ENCODE assay signal across 16 mouse cellular contexts in genomic region chr11:73009531-73010274, GRCm38 (mm10). TPM values are rescaled to one million over a fixed set of nuclear protein-coding genes. Genes with fewer than 3 reads are reported as not detected.
DNase-seq lines count a peak whose midpoint lies in the region; ATAC-seq and TF ChIP-seq lines count a peak whose summit lies in the region.
"Had no signal": no experiment of that assay in that cellular context is flagged by ENCODE, and none has a peak within 500 bp of the region (broad histone marks: within the 10 kb centered on the region; RNA-seq: fewer than 3 reads in every experiment).

No protein-coding gene starts in this region.

- no peak overlapping the region for H3K4me3 ChIP-seq in forebrain, postnatal 0 days (ENCODE audit: low read depth, low read length)
- H3K4me3 ChIP-seq in forebrain, embryonic 15.5 days = no peak overlapping the region
- no peak overlapping the region for H3K4me3 ChIP-seq in midbrain, postnatal 0 days (ENCODE audit: low read depth, low read length)
- H3K4me3 ChIP-seq in midbrain, embryonic 16.5 days (ENCODE audit: low read depth, low read length) = no peak overlapping the region
- no peak overlapping the region for H3K4me3 ChIP-seq in forebrain, embryonic 10.5 days
- H3K4me3 ChIP-seq: embryonic facial prominence, embryonic 12.5 days; hindbrain, embryonic 13.5 days; liver, embryonic 13.5 days; megakaryocyte, embryonic 14.5 days; myocyte had no signal

- H3K36me3 ChIP-seq in forebrain, postnatal 0 days (ENCODE audit: insufficient read depth) = no peaks in the 10 kb centered on the region
- no peaks in the 10 kb centered on the region for H3K36me3 ChIP-seq in forebrain, embryonic 15.5 days
- H3K36me3 ChIP-seq in midbrain, postnatal 0 days (ENCODE audit: insufficient read depth, low read length) = no peaks in the 10 kb centered on the region
- no peaks in the 10 kb centered on the region for H3K36me3 ChIP-seq in midbrain, embryonic 16.5 days (ENCODE audit: control insufficient read depth, insufficient read depth, low read length)
- no peaks in the 10 kb centered on the region for H3K36me3 ChIP-seq in forebrain, embryonic 10.5 days (replicated peaks)
- H3K36me3 ChIP-seq: embryonic facial prominence, embryonic 12.5 days; hindbrain, embryonic 13.5 days; liver, embryonic 13.5 days had no signal

- WGBS in forebrain, postnatal 0 days = 53% methylated on average over 13 of the region's 13 CpGs
- WGBS in forebrain, embryonic 15.5 days = 62% methylated on average over 13 of the region's 13 CpGs
- 54% methylated on average over 13 of the region's 13 CpGs for WGBS in midbrain, postnatal 0 days
- 57% methylated on average over 13 of the region's 13 CpGs for WGBS in midbrain, embryonic 16.5 days
- 58% methylated on average over 13 of the region's 13 CpGs for WGBS in forebrain, embryonic 10.5 days

- H3K4me1 ChIP-seq in forebrain, postnatal 0 days (ENCODE audit: insufficient read depth) = no peaks in the 10 kb centered on the region
- no peaks in the 10 kb centered on the region for H3K4me1 ChIP-seq in forebrain, embryonic 15.5 days
- no peaks in the 10 kb centered on the region for H3K4me1 ChIP-seq in midbrain, postnatal 0 days (ENCODE audit: insufficient read depth, low read length)
- no peaks in the 10 kb centered on the region for H3K4me1 ChIP-seq in midbrain, embryonic 16.5 days (ENCODE audit: control insufficient read depth, insufficient read depth, low read length)
- no peaks in the 10 kb centered on the region for H3K4me1 ChIP-seq in forebrain, embryonic 10.5 days
- H3K4me1 ChIP-seq: embryonic facial prominence, embryonic 12.5 days; hindbrain, embryonic 13.5 days; liver, embryonic 13.5 days had no signal

- peak; percentile 22 for DNase-seq in forebrain, postnatal 0 days
- DNase-seq in midbrain, postnatal 0 days (ENCODE audit: low spot score) = no peak
- peak; percentile 75 to 78 for DNase-seq in cerebellum, postnatal 36 days
- DNase-seq in thymus, postnatal 25 days = peak; percentile 75
- no peak for DNase-seq in forebrain, embryonic 10.5 days (ENCODE audit: extremely low spot score, low spot score)
- DNase-seq: kidney, adult 2 months; layer of hippocampus, postnatal 36 days; liver, embryonic 13.5 days had no signal

- ATAC-seq in forebrain, postnatal 0 days = no peak
- ATAC-seq in forebrain, embryonic 15.5 days (replicated peaks) = no peak; the same call in 1 of the 2 replicates
- ATAC-seq in midbrain, postnatal 0 days (ENCODE audit: low FRiP score) = no peak
- ATAC-seq in midbrain, embryonic 16.5 days = no peak
- ATAC-seq in megakaryocyte progenitor cell, adult 5-6 weeks (replicated peaks; ENCODE audit: poor library complexity) = no peak
- ATAC-seq: Patski had no signal

- no peak for TF ChIP-seq CTCF in forebrain, postnatal 0 days (IDR thresholded peaks at IDR 0.05; ENCODE audit: low read depth)
- TF ChIP-seq CTCF in midbrain, postnatal 0 days (IDR thresholded peaks at IDR 0.05) = no peak

- H3K27me3 ChIP-seq in forebrain, postnatal 0 days (ENCODE audit: insufficient read depth, low read length) = no peaks in the 10 kb centered on the region
- H3K27me3 ChIP-seq in forebrain, embryonic 15.5 days = no peaks in the 10 kb centered on the region
- H3K27me3 ChIP-seq in midbrain, postnatal 0 days (ENCODE audit: insufficient read depth, low read length) = no peaks in the 10 kb centered on the region; the same call in 1 of the 2 replicates
- H3K27me3 ChIP-seq in midbrain, embryonic 16.5 days (ENCODE audit: control insufficient read depth, insufficient read depth, low read depth, low read length) = no peaks in the 10 kb centered on the region
- peaks cover 23% of the 10 kb centered on the region for H3K27me3 ChIP-seq in forebrain, embryonic 10.5 days (ENCODE audit: poor library complexity, severe bottlenecking)
- H3K27me3 ChIP-seq: liver, embryonic 13.5 days; megakaryocyte, embryonic 14.5 days; Patski had no signal

- H3K9me3 ChIP-seq in forebrain, postnatal 0 days (ENCODE audit: low read length) = no peaks in the 10 kb centered on the region
- no peaks in the 10 kb centered on the region for H3K9me3 ChIP-seq in forebrain, embryonic 15.5 days
- H3K9me3 ChIP-seq in midbrain, postnatal 0 days (ENCODE audit: low read length) = no peaks in the 10 kb centered on the region
- no peaks in the 10 kb centered on the region for H3K9me3 ChIP-seq in midbrain, embryonic 16.5 days (replicated peaks; ENCODE audit: control insufficient read depth, low read length, poor library complexity, severe bottlenecking)
- H3K9me3 ChIP-seq in forebrain, embryonic 10.5 days = no peaks in the 10 kb centered on the region
- H3K9me3 ChIP-seq: embryonic facial prominence, embryonic 12.5 days; hindbrain, embryonic 13.5 days; liver, embryonic 13.5 days; megakaryocyte, embryonic 14.5 days had no signal

- H3K9ac ChIP-seq in forebrain, postnatal 0 days = no peak overlapping the region
- no peak overlapping the region for H3K9ac ChIP-seq in forebrain, embryonic 15.5 days (replicated peaks)
- 0 out of 2 replicates have a peak overlapping the region, but pooled peaks have one; percentile 13 for H3K9ac ChIP-seq in midbrain, postnatal 0 days (replicated peaks; ENCODE audit: low read length, poor library complexity, severe bottlenecking)
- H3K9ac ChIP-seq in midbrain, embryonic 16.5 days (ENCODE audit: low read depth, low read length) = no peak overlapping the region
- H3K9ac ChIP-seq: embryonic facial prominence, embryonic 12.5 days; hindbrain, embryonic 13.5 days; liver, embryonic 13.5 days had no signal

- H3K27ac ChIP-seq in forebrain, postnatal 0 days (ENCODE audit: low read depth, low read length) = no peak overlapping the region
- no peak overlapping the region for H3K27ac ChIP-seq in forebrain, embryonic 15.5 days (replicated peaks)
- H3K27ac ChIP-seq in midbrain, postnatal 0 days (ENCODE audit: low read depth, low read length) = no peak overlapping the region
- H3K27ac ChIP-seq in midbrain, embryonic 16.5 days (ENCODE audit: low read length) = no peak overlapping the region
- no peak overlapping the region for H3K27ac ChIP-seq in forebrain, embryonic 10.5 days
- H3K27ac ChIP-seq: embryonic facial prominence, embryonic 12.5 days; hindbrain, embryonic 13.5 days; liver, embryonic 13.5 days had no signal

- H3K4me2 ChIP-seq in forebrain, postnatal 0 days (ENCODE audit: low read depth) = no peak overlapping the region
- no peak overlapping the region for H3K4me2 ChIP-seq in forebrain, embryonic 15.5 days (replicated peaks)
- no peak overlapping the region for H3K4me2 ChIP-seq in midbrain, postnatal 0 days (ENCODE audit: low read depth, low read length, poor library complexity, severe bottlenecking)
- H3K4me2 ChIP-seq in midbrain, embryonic 16.5 days (ENCODE audit: low read length) = no peak overlapping the region
- H3K4me2 ChIP-seq: embryonic facial prominence, embryonic 12.5 days; hindbrain, embryonic 13.5 days; liver, embryonic 13.5 days had no signal

RNA-seq across cellular contexts. Expression of gene Camkk1, which starts 9.1 kb away (rescaled TPM):
- 24.2 and 26.3 TPM in 2 replicates for total RNA-seq in forebrain, postnatal 0 days (2014; rRNA removed)
- polyA plus RNA-seq in forebrain, postnatal 0 days (2015; fragmentation: Nextera tagmentation; extraction: Ambion mirVana) = 22.9 and 25.1 TPM in 2 replicates
- 19.6 TPM in 2 replicates for polyA plus RNA-seq in forebrain, embryonic 15.5 days (2015; fragmentation: Nextera tagmentation; extraction: Ambion mirVana)
- 26.7 and 28.6 TPM in 2 replicates for total RNA-seq in midbrain, postnatal 0 days (2014; rRNA removed)
- polyA plus RNA-seq in midbrain, postnatal 0 days (2015; fragmentation: Nextera tagmentation; extraction: Ambion mirVana) = 27.7 and 30.2 TPM in 2 replicates
- polyA plus RNA-seq in midbrain, embryonic 16.5 days (2015; fragmentation: Nextera tagmentation; extraction: Ambion mirVana) = 31.9 and 33.6 TPM in 2 replicates
- 4.6 and 5.4 TPM in 2 replicates for polyA plus RNA-seq in forebrain, embryonic 10.5 days (2016; fragmentation: Nextera tagmentation; extraction: Ambion mirVana)
- total RNA-seq in megakaryocyte progenitor cell, adult 5-6 weeks (2015) = 0.35 and 0.59 TPM in 2 replicates
- 1.2 and 1.4 TPM in 2 replicates for total RNA-seq in megakaryocyte progenitor cell, adult 5-6 weeks (2017)

RNA-seq across cellular contexts. Expression of gene P2rx1, which starts 10.8 kb away (rescaled TPM):
- total RNA-seq in forebrain, postnatal 0 days (2014; rRNA removed) = 0.08 and 2.0 TPM in 2 replicates
- polyA plus RNA-seq in forebrain, postnatal 0 days (2015; fragmentation: Nextera tagmentation; extraction: Ambion mirVana) = 0.19 and 0.25 TPM in 2 replicates
- 0.40 and 0.56 TPM in 2 replicates for polyA plus RNA-seq in forebrain, embryonic 15.5 days (2015; fragmentation: Nextera tagmentation; extraction: Ambion mirVana)
- total RNA-seq in midbrain, postnatal 0 days (2014; rRNA removed) = 0.42 and 0.55 TPM in 2 replicates
- polyA plus RNA-seq in midbrain, postnatal 0 days (2015; fragmentation: Nextera tagmentation; extraction: Ambion mirVana) = 0.16 and 0.39 TPM in 2 replicates
- polyA plus RNA-seq in midbrain, embryonic 16.5 days (2015; fragmentation: Nextera tagmentation; extraction: Ambion mirVana) = 0.30 and 0.48 TPM in 2 replicates
- 1.4 TPM in 2 replicates for polyA plus RNA-seq in forebrain, embryonic 10.5 days (2016; fragmentation: Nextera tagmentation; extraction: Ambion mirVana)
- 6.8 and 9.3 TPM in 2 replicates for total RNA-seq in megakaryocyte progenitor cell, adult 5-6 weeks (2015)
- 3.8 and 5.2 TPM in 2 replicates for total RNA-seq in megakaryocyte progenitor cell, adult 5-6 weeks (2017)
- polyA plus RNA-seq: Patski had no signal

RNA-seq across cellular contexts. Expression of gene Ncbp3, which starts 37.9 kb away (rescaled TPM):
- 8.5 and 11.0 TPM in 2 replicates for total RNA-seq in forebrain, postnatal 0 days (2014; rRNA removed)
- polyA plus RNA-seq in forebrain, postnatal 0 days (2015; fragmentation: Nextera tagmentation; extraction: Ambion mirVana) = 3.6 and 6.1 TPM in 2 replicates
- polyA plus RNA-seq in forebrain, embryonic 15.5 days (2015; fragmentation: Nextera tagmentation; extraction: Ambion mirVana) = 10.7 and 11.1 TPM in 2 replicates
- 7.2 and 11.7 TPM in 2 replicates for total RNA-seq in midbrain, postnatal 0 days (2014; rRNA removed)
- 6.1 and 7.9 TPM in 2 replicates for polyA plus RNA-seq in midbrain, postnatal 0 days (2015; fragmentation: Nextera tagmentation; extraction: Ambion mirVana)
- 9.8 and 12.1 TPM in 2 replicates for polyA plus RNA-seq in midbrain, embryonic 16.5 days (2015; fragmentation: Nextera tagmentation; extraction: Ambion mirVana)
- polyA plus RNA-seq in forebrain, embryonic 10.5 days (2016; fragmentation: Nextera tagmentation; extraction: Ambion mirVana) = 12.1 and 13.9 TPM in 2 replicates
- total RNA-seq in megakaryocyte progenitor cell, adult 5-6 weeks (2015) = 9.6 and 10.2 TPM in 2 replicates
- total RNA-seq in megakaryocyte progenitor cell, adult 5-6 weeks (2017) = 12.7 and 15.1 TPM in 2 replicates

RNA-seq across cellular contexts. Expression of gene Atp2a3, which starts 48.7 kb away (rescaled TPM):
- total RNA-seq in forebrain, postnatal 0 days (2014; rRNA removed) = 1.5 and 1.6 TPM in 2 replicates
- 1.7 and 2.4 TPM in 2 replicates for polyA plus RNA-seq in forebrain, postnatal 0 days (2015; fragmentation: Nextera tagmentation; extraction: Ambion mirVana)
- 0.67 and 0.70 TPM in 2 replicates for polyA plus RNA-seq in forebrain, embryonic 15.5 days (2015; fragmentation: Nextera tagmentation; extraction: Ambion mirVana)
- total RNA-seq in midbrain, postnatal 0 days (2014; rRNA removed) = 2.5 and 3.6 TPM in 2 replicates
- 2.3 and 2.7 TPM in 2 replicates for polyA plus RNA-seq in midbrain, postnatal 0 days (2015; fragmentation: Nextera tagmentation; extraction: Ambion mirVana)
- 1.2 and 1.7 TPM in 2 replicates for polyA plus RNA-seq in midbrain, embryonic 16.5 days (2015; fragmentation: Nextera tagmentation; extraction: Ambion mirVana)
- polyA plus RNA-seq in forebrain, embryonic 10.5 days (2016; fragmentation: Nextera tagmentation; extraction: Ambion mirVana) = 1.2 and 1.6 TPM in 2 replicates
- 52.1 and 63.7 TPM in 2 replicates for total RNA-seq in megakaryocyte progenitor cell, adult 5-6 weeks (2015)
- total RNA-seq in megakaryocyte progenitor cell, adult 5-6 weeks (2017) = 74.9 and 82.5 TPM in 2 replicates

Comparison
In these comparisons a context has a peak if more than half of its experiments do, and no peak if none do; other contexts are left out.
1. DNase-seq: peak in forebrain, postnatal 0 days (single experiment), cerebellum, postnatal 36 days (2 of 2) and thymus, postnatal 25 days (single experiment); none in midbrain, postnatal 0 days (single experiment) and forebrain, embryonic 10.5 days (single experiment).